Mouse (Mus musculus) hindbrain, embryonic 10.5 days (tissue): ENCODE results near the gene Specc1l. TPM values are rescaled to one million over a fixed set of nuclear protein-coding genes. Genes with fewer than 3 reads are reported as not detected.

Experiments used
- DNase-seq: peaks from one replicate; pipeline ENCODE4 v3.0.0-alpha.2; 2017; ENCODE audit warnings: low spot score
- H3K27ac ChIP-seq: fragments of 300-500 bp; sonication (generic); 2 replicates; pipeline ENCODE4 v1.5.1; 2016; ENCODE audit warnings: mild to moderate bottlenecking, moderate library complexity
- H3K27me3 ChIP-seq: fragments of 300-500 bp; sonication (generic); 2 replicates; pipeline ENCODE4 v1.6.1; 2016; ENCODE audit warnings: mild to moderate bottlenecking; ENCODE audit not compliant: poor library complexity, insufficient read depth, severe bottlenecking
- H3K36me3 ChIP-seq: fragments of 300-500 bp; sonication (generic); 2 replicates; pipeline ENCODE4 v1.6.1; 2016; ENCODE audit warnings: mild to moderate bottlenecking, moderate library complexity
- H3K4me1 ChIP-seq: fragments of 300-500 bp; sonication (generic); replicated peaks from 2 replicates; pipeline ENCODE4 v1.6.1; 2016; ENCODE audit warnings: mild to moderate bottlenecking
- H3K4me3 ChIP-seq: fragments of 300-500 bp; sonication (generic); 2 replicates; pipeline ENCODE4 v1.5.1; 2016; ENCODE audit warnings: mild to moderate bottlenecking, moderate library complexity
- H3K9me3 ChIP-seq: fragments of 300-500 bp; sonication (generic); 2 replicates; pipeline ENCODE4 v1.6.1; 2016; ENCODE audit warnings: mild to moderate bottlenecking, moderate library complexity
- WGBS: fragments of 180-500 bp; shearing (Covaris S2); methylation state at CpG from one replicate; pipeline ENCODE4 v1.1.7; 2016; 5-methylcytosine and 5-hydroxymethylcytosine counted together
- polyA plus RNA-seq: library from polyadenylated mRNA; unstranded; fragments of >200 nt; fragmentation: Nextera tagmentation; extraction: Ambion mirVana; gene quantifications from 2 replicates; pipeline ENCODE4 v1.2.1, GENCODE M21; 2016

Gene Specc1l
- polyA plus RNA-seq, 1 experiment from 2014 or later, result 38.5 TPM

- no peaks in the 10 kb centered on the region for H3K27me3 ChIP-seq
- no peaks in the 10 kb centered on the region for H3K4me1 ChIP-seq
- DNase-seq, result no peak
- 87% methylated on average over 4 of the region's 4 CpGs for WGBS
- no peak overlapping the region for H3K4me3 ChIP-seq
- no peaks in the 10 kb centered on the region for H3K9me3 ChIP-seq
- H3K27ac ChIP-seq, result no peak overlapping the region
- H3K36me3 ChIP-seq, result no peaks in the 10 kb centered on the region
These were observed 143.5 kb downstream of the Specc1l start for GRCm38 (mm10) chr10:75355341-75355740.

Other genes starting within 250 kb of the Specc1l start
- gene Gnaz, start 244.9 kb upstream of the Specc1l start, polyA plus RNA-seq, result 9.9 and 15.0 TPM in 2 replicates
- gene Rsph14, start 179.5 kb upstream of the Specc1l start, polyA plus RNA-seq, result 0.20 and 1.0 TPM in 2 replicates
- gene Rab36, start 175.0 kb upstream of the Specc1l start, polyA plus RNA-seq, result 9.8 and 10.6 TPM in 2 replicates
- gene Bcr, start 151.5 kb upstream of the Specc1l start, polyA plus RNA-seq, result 6.6 and 7.8 TPM in 2 replicates
- 2.2 and 2.4 TPM in 2 replicates for gene Adora2a, start 104.8 kb downstream of the Specc1l start, polyA plus RNA-seq
- 0.19 TPM in 1 of 2 replicates, not detected in the other for gene Upb1, start 189.0 kb downstream of the Specc1l start, polyA plus RNA-seq